Mouse (Mus musculus): ENCODE measurements at regions not wholly inside any gene's neighbourhood (a gene's known extent, or its start where the extent isn't known, plus 50 kb on each side); places are given as distances from the start of the nearest gene placed in this dataset.

- H3K4me2 ChIP-seq (ENCODE audit: low read depth), result no peak overlapping the region
- DNase-seq (ENCODE audit: low read depth in 3 of 3, low spot score in 3 of 3) (no peak), ATAC-seq (ENCODE audit: insufficient read depth) (no peak)
- H3K9me3 ChIP-seq (ENCODE audit: control insufficient read depth, low read length), result no peaks in the 10 kb centered on the region
- no peak overlapping the region for H3K9ac ChIP-seq (replicated peaks)
- no peak overlapping the region for H3K27ac ChIP-seq
- H3K4me1 ChIP-seq (replicated peaks; ENCODE audit: control insufficient read depth in 2 of 2, insufficient read depth in 2 of 2, low read length in 1 of 2), result no peaks in the 10 kb centered on the region
- TF ChIP-seq EP300 (IDR thresholded peaks at IDR 0.05; ENCODE audit: low read depth), result no peak
- TF ChIP-seq CTCF (IDR thresholded peaks at IDR 0.05; ENCODE audit: low read depth), result no peak
- 12% methylated on average over 2 of the region's 2 CpGs for WGBS (ENCODE audit: insufficient replicate concordance)
- H3K4me3 ChIP-seq (ENCODE audit: insufficient read depth in 1 of 2, low read depth in 2 of 2, low read length in 2 of 2), result no peak overlapping the region
- H3K27me3 ChIP-seq (ENCODE audit: control insufficient read depth, insufficient read depth, low read length), result no peaks in the 10 kb centered on the region
- H3K36me3 ChIP-seq (replicated peaks; ENCODE audit: control insufficient read depth, insufficient read depth, low read depth), result no peaks in the 10 kb centered on the region
Measured at GRCm38 (mm10) chr12:12744492-12744891, 197.2 kb downstream of the Mycn start.

GRCm38 (mm10) chr12:12738631-12739331, 202.9 kb downstream of the Mycn start:
- WGBS (ENCODE audit: insufficient replicate concordance), result 62% methylated on average over 12 of the region's 12 CpGs
- no peak overlapping the region for H3K27ac ChIP-seq
- no peaks in the 10 kb centered on the region for H3K27me3 ChIP-seq (ENCODE audit: control insufficient read depth, insufficient read depth, low read length)
- ATAC-seq (ENCODE audit: insufficient read depth) (no peak), DNase-seq (ENCODE audit: low read depth in 3 of 3, low spot score in 3 of 3) (no peak)
- TF ChIP-seq EP300 (IDR thresholded peaks at IDR 0.05; ENCODE audit: low read depth) (no peak), CTCF (IDR thresholded peaks at IDR 0.05; ENCODE audit: low read depth) (no peak)
- H3K36me3 ChIP-seq (replicated peaks; ENCODE audit: control insufficient read depth, insufficient read depth, low read depth), result no peaks in the 10 kb centered on the region
- H3K4me3 ChIP-seq (ENCODE audit: insufficient read depth in 1 of 2, low read depth in 2 of 2, low read length in 2 of 2), result no peak overlapping the region
- no peaks in the 10 kb centered on the region for H3K9me3 ChIP-seq (ENCODE audit: control insufficient read depth, low read length)
- H3K4me1 ChIP-seq (replicated peaks; ENCODE audit: control insufficient read depth in 2 of 2, insufficient read depth in 2 of 2, low read length in 1 of 2), result no peaks in the 10 kb centered on the region
- H3K9ac ChIP-seq (replicated peaks), result no peak overlapping the region
- no peak overlapping the region for H3K4me2 ChIP-seq (ENCODE audit: low read depth)

GRCm38 (mm10) chr12:12725797-12726196, 215.9 kb downstream of the Mycn start:
- no peak overlapping the region for H3K9ac ChIP-seq (replicated peaks)
- 22% methylated on average over 9 of the region's 9 CpGs for whole genome bisulfite sequencing (ENCODE audit: insufficient replicate concordance)
- TF ChIP-seq EP300 (IDR thresholded peaks at IDR 0.05; ENCODE audit: low read depth) (no peak), CTCF (IDR thresholded peaks at IDR 0.05; ENCODE audit: low read depth) (no peak)
- ATAC-seq (ENCODE audit: insufficient read depth) (no peak), DNase-seq (ENCODE audit: low read depth in 3 of 3, low spot score in 3 of 3) (no peak)
- no peak overlapping the region for H3K4me2 ChIP-seq (ENCODE audit: low read depth)
- H3K36me3 ChIP-seq (replicated peaks; ENCODE audit: control insufficient read depth, insufficient read depth, low read depth), result no peaks in the 10 kb centered on the region
- no peaks in the 10 kb centered on the region; the same call in 1 of the 2 replicates for H3K27me3 ChIP-seq (ENCODE audit: control insufficient read depth, insufficient read depth, low read length)
- H3K9me3 ChIP-seq (ENCODE audit: control insufficient read depth, low read length), result no peaks in the 10 kb centered on the region
- H3K4me3 ChIP-seq (ENCODE audit: insufficient read depth in 1 of 2, low read depth in 2 of 2, low read length in 2 of 2), result no peak overlapping the region
- no peak overlapping the region for H3K27ac ChIP-seq
- 0 out of 4 replicates have a peak, but pooled peaks cover 0 to 1% of the 10 kb centered on the region in 2 experiments for H3K4me1 ChIP-seq (replicated peaks; ENCODE audit: control insufficient read depth in 2 of 2, insufficient read depth in 2 of 2, low read length in 1 of 2)

- Histone ChIP-seq H3K36me3 (replicated peaks; ENCODE audit: control insufficient read depth, insufficient read depth, low read depth) (no peaks in the 10 kb centered on the region), H3K4me2 (ENCODE audit: low read depth) (no peak overlapping the region), H3K27ac (no peak overlapping the region), H3K9me3 (ENCODE audit: control insufficient read depth, low read length) (no peaks in the 10 kb centered on the region), H3K27me3 (ENCODE audit: control insufficient read depth, insufficient read depth, low read length) (no peaks in the 10 kb centered on the region; the same call in 1 of the 2 replicates), H3K4me3 (ENCODE audit: insufficient read depth in 1 of 2, low read depth in 2 of 2, low read length in 2 of 2) (no peak overlapping the region), H3K9ac (replicated peaks) (no peak overlapping the region), H3K4me1 (replicated peaks; ENCODE audit: control insufficient read depth in 2 of 2, insufficient read depth in 2 of 2, low read length in 1 of 2) (0 out of 4 replicates have a peak, but pooled peaks cover 0 to 1% of the 10 kb centered on the region in 2 experiments)
- ATAC-seq (ENCODE audit: insufficient read depth), result no peak
- DNase-seq (ENCODE audit: low read depth in 3 of 3, low spot score in 3 of 3), result no peak
- 19% methylated on average over 13 of the region's 13 CpGs for WGBS (ENCODE audit: insufficient replicate concordance)
- TF ChIP-seq CTCF (IDR thresholded peaks at IDR 0.05; ENCODE audit: low read depth) (no peak), EP300 (IDR thresholded peaks at IDR 0.05; ENCODE audit: low read depth) (no peak)
Measured at GRCm38 (mm10) chr12:12725075-12725474, 216.6 kb downstream of the Mycn start.

- 59% methylated on average over 12 of the region's 12 CpGs for WGBS (ENCODE audit: insufficient replicate concordance)
- Histone ChIP-seq H3K4me3 (ENCODE audit: insufficient read depth in 1 of 2, low read depth in 2 of 2, low read length in 2 of 2) (no peak overlapping the region), H3K9me3 (ENCODE audit: control insufficient read depth, low read length) (no peaks in the 10 kb centered on the region), H3K9ac (replicated peaks) (no peak overlapping the region), H3K27ac (no peak overlapping the region), H3K36me3 (replicated peaks; ENCODE audit: control insufficient read depth, insufficient read depth, low read depth) (no peaks in the 10 kb centered on the region), H3K27me3 (ENCODE audit: control insufficient read depth, insufficient read depth, low read length) (no peaks in the 10 kb centered on the region; the same call in 1 of the 2 replicates), H3K4me2 (ENCODE audit: low read depth) (no peak overlapping the region), H3K4me1 (replicated peaks; ENCODE audit: control insufficient read depth in 2 of 2, insufficient read depth in 2 of 2, low read length in 1 of 2) (0 out of 4 replicates have a peak, but pooled peaks cover 0 to 1% of the 10 kb centered on the region in 2 experiments)
- ATAC-seq (ENCODE audit: insufficient read depth) (no peak), DNase-seq (ENCODE audit: low read depth in 3 of 3, low spot score in 3 of 3) (no peak)
- no peak for TF ChIP-seq CTCF (IDR thresholded peaks at IDR 0.05; ENCODE audit: low read depth)
- no peak for TF ChIP-seq EP300 (IDR thresholded peaks at IDR 0.05; ENCODE audit: low read depth)
Measured at GRCm38 (mm10) chr12:12723724-12724487, 217.8 kb downstream of the Mycn start.
